Mouse (Mus musculus) naive thymus-derived CD4-positive, alpha-beta T cell, adult 2 months (primary cell): ENCODE data around the gene Vmn2r99.

Experiments used
- DNase-seq: peaks from one replicate; pipeline ENCODE4 v3.0.0-alpha.2; 2011; ENCODE audit warnings: low read depth

The Vmn2r99 gene

DNA sequence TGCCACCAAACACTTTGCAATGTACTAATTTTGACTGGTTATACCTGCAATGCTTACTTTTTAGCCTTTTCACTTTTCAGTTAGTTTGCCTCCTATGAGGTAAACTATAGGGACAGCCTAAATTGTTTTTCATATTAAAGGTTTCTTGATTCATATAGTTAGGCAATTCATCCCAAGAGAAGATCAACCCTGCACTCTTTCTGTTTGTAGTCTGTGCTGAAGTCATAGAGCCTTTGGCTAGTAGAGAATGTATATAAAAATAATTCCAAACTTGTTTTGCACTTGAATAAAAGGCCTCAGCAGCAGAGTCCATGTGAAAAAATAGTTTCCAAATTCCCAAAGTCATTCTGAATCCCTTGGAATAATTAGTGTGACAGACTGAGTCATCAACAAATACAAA is at the start of gene Vmn2r99:
TSS of gene Vmn2r99 (plus strand) at position 301 of the 400 bp plus-strand sequence.
- no peak for DNase-seq

DNA sequence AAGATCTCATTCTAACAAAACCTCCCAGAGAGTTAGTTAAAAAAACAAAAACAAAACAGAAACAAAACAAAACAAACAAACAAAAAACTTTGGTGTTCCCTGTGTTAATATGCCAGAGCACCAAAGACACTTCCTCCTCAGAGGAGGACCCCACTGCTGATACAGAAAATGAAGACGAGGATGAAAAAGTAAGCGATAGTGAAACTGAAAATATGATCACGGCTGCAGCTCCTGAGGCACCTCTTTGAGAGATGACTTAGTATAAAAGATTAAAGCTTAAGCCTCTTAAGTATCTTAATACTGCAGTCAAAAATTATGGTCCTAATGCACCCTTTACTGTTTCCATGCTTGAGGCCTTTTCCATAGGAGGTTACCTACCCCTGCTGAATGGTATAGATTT is 75.9 kb downstream of the Vmn2r99 start:
- no peak for DNase-seq

DNA sequence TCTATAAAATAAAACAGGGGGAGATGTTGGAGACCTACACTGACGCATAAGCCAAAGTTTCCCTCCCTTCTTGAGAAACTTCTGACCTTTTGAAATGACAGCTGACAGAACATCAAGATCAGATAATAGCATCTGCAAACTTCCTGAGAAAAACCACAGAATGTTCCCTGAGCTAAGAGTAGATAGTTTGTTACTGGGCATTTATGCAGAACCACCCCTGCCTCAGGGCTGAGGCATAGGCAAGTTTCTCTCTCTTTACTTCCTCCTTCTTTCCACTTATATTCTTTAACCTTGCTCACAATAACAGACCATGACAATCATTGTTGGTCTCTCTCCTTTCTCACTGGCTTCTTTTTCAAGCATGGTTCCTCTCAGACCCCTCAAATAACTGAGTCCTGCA is 83.2 kb downstream of the Vmn2r99 start:
- DNase-seq, result peak; percentile 6
